Mouse (Mus musculus) bone marrow, adult 2 months (tissue): ENCODE measurements around the gene Gramd1b.

Source experiments
- CTCF ChIP-seq: fragments of 200-500 bp; IDR thresholded peaks from 2 replicates; pipeline ENCODE4 v1.5.1; 2011; ENCODE audit warnings: low read length, control low read depth; ENCODE audit not compliant: control insufficient read depth, insufficient read depth
- POLR2A ChIP-seq: fragments of 200-500 bp; IDR thresholded peaks from 2 replicates; pipeline ENCODE4 v1.6.1; 2011; ENCODE audit warnings: low read depth, mild to moderate bottlenecking, control low read depth, low read length, borderline replicate concordance; ENCODE audit not compliant: control insufficient read depth

GRCm38 (mm10) chr9:40539588-40540140 is 8.5 kb upstream of the Gramd1b start:
- TF ChIP-seq CTCF (no peak), POLR2A (no peak)
